Mouse (Mus musculus) natural killer cell, adult 2 months (primary cell): ENCODE results near the gene Car4.

ENCODE experiments used
- DNase-seq, 2 experiments: peaks; one replicate each; pipeline ENCODE4 v3.0.0; 2022; ENCODE audit warnings: low spot score in 2 of 2

Gene Car4

GRCm38 (mm10) chr11:84958271-84958630, 665 bp downstream of the Car4 start:
- no peak for DNase-seq

GRCm38 (mm10) chr11:84959181-84959580, 1.6 kb downstream of the Car4 start:
- no peak for DNase-seq

- no peak for DNase-seq
Observed at GRCm38 (mm10) chr11:84959701-84960181, 2.2 kb downstream of the Car4 start.

GRCm38 (mm10) chr11:84960291-84960690, 2.7 kb downstream of the Car4 start:
- DNase-seq = no peak

GRCm38 (mm10) chr11:84960780-84961179, 3.2 kb downstream of the Car4 start:
- no peak for DNase-seq

GRCm38 (mm10) chr11:84961571-84961970, 4.0 kb downstream of the Car4 start:
- no peak for DNase-seq

- DNase-seq = no peak
Observed at GRCm38 (mm10) chr11:84962536-84962935, 5.0 kb downstream of the Car4 start.

GRCm38 (mm10) chr11:84963556-84963955, 6.0 kb downstream of the Car4 start:
- DNase-seq = no peak

GRCm38 (mm10) chr11:84966696-84967095, 9.1 kb downstream of the Car4 start:
- DNase-seq = no peak

- DNase-seq = no peak
Observed at GRCm38 (mm10) chr11:84967113-84967512, 9.5 kb downstream of the Car4 start.

GRCm38 (mm10) chr11:84968309-84968708, 10.7 kb downstream of the Car4 start:
- no peak for DNase-seq

- DNase-seq = no peak
Observed at GRCm38 (mm10) chr11:84968775-84969174, 11.2 kb downstream of the Car4 start.

- DNase-seq = no peak
Observed at GRCm38 (mm10) chr11:84972067-84972466, 14.5 kb downstream of the Car4 start.

- no peak for DNase-seq
Observed at GRCm38 (mm10) chr11:84973661-84974060, 16.1 kb downstream of the Car4 start.

- DNase-seq = no peak
Observed at GRCm38 (mm10) chr11:84974582-84974981, 17.0 kb downstream of the Car4 start.

- DNase-seq = no peak
Observed at GRCm38 (mm10) chr11:84976706-84977105, 19.1 kb downstream of the Car4 start.

GRCm38 (mm10) chr11:84977385-84977952, 19.9 kb downstream of the Car4 start:
- DNase-seq = no peak

- DNase-seq = no peak
Observed at GRCm38 (mm10) chr11:84978113-84978512, 20.5 kb downstream of the Car4 start.

- no peak for DNase-seq
Observed at GRCm38 (mm10) chr11:84979351-84979750, 21.8 kb downstream of the Car4 start.

- no peak for DNase-seq
Observed at GRCm38 (mm10) chr11:84980697-84981096, 23.1 kb downstream of the Car4 start.

- no peak for DNase-seq
Observed at GRCm38 (mm10) chr11:84985421-84985820, 27.8 kb downstream of the Car4 start.

GRCm38 (mm10) chr11:84988341-84988919, 30.8 kb downstream of the Car4 start:
- DNase-seq = no peak

GRCm38 (mm10) chr11:84992996-84993395, 35.4 kb downstream of the Car4 start:
- no peak for DNase-seq

- no peak for DNase-seq
Observed at GRCm38 (mm10) chr11:84995241-84995640, 37.7 kb downstream of the Car4 start.
